Mouse (Mus musculus) R1 (cell line): ENCODE results near the gene Skiv2l.
"Not testable (repeated sequence)": the region's sequence is repeated elsewhere in the genome, so short reads cannot be mapped to it uniquely, and the experiment has no call there.

Experiments used
- DNase-seq: peaks from one replicate; pipeline ENCODE4 v3.0.0-alpha.2; 2018; ENCODE audit warnings: low read depth, low spot score

The Skiv2l gene

GRCm38 (mm10) chr17:34879336-34879879, 29.4 kb upstream of the Skiv2l start, which contains the start of gene Zbtb12:
Gene Zbtb12, plus strand, starts transcription at chr17:34879483.
- peak; percentile 25 for DNase-seq

GRCm38 (mm10) chr17:34874321-34874720, 24.3 kb upstream of the Skiv2l start:
- no peak for DNase-seq

- DNase-seq: no peak
Measured at GRCm38 (mm10) chr17:34865981-34866380, 16.0 kb upstream of the Skiv2l start.

GRCm38 (mm10) chr17:34862416-34863081, 12.5 kb upstream of the Skiv2l start, which contains the start of gene Cfb:
Gene Cfb, minus strand, starts transcription at chr17:34862518.
- DNase-seq: no peak

- DNase-seq: no peak
Measured at GRCm38 (mm10) chr17:34861704-34862415, 11.8 kb upstream of the Skiv2l start.

GRCm38 (mm10) chr17:34860514-34860913, 10.5 kb upstream of the Skiv2l start:
- no peak for DNase-seq

GRCm38 (mm10) chr17:34858670-34859069, 8.7 kb upstream of the Skiv2l start:
- DNase-seq: no peak

- DNase-seq: peak; percentile 25
Measured at GRCm38 (mm10) chr17:34855825-34856224, 5.8 kb upstream of the Skiv2l start.

- DNase-seq: no peak
Measured at GRCm38 (mm10) chr17:34854761-34855160, 4.8 kb upstream of the Skiv2l start.

- DNase-seq: no peak
Measured at GRCm38 (mm10) chr17:34853511-34853910, 3.5 kb upstream of the Skiv2l start.

GRCm38 (mm10) chr17:34850517-34851125, 611 bp upstream of the Skiv2l start:
- DNase-seq: no peak

GRCm38 (mm10) chr17:34847615-34848014, 2.4 kb downstream of the Skiv2l start:
- no peak for DNase-seq

- no peak for DNase-seq
Measured at GRCm38 (mm10) chr17:34847192-34847591, 2.8 kb downstream of the Skiv2l start.

- DNase-seq: no peak
Measured at GRCm38 (mm10) chr17:34844884-34845283, 5.1 kb downstream of the Skiv2l start.

- DNase-seq: no peak
Measured at GRCm38 (mm10) chr17:34840736-34841307, 9.2 kb downstream of the Skiv2l start.

- DNase-seq: no peak
Measured at GRCm38 (mm10) chr17:34838785-34839184, 11.2 kb downstream of the Skiv2l start.

GRCm38 (mm10) chr17:34837464-34838324, 12.3 kb downstream of the Skiv2l start:
- no peak for DNase-seq

GRCm38 (mm10) chr17:34836856-34837221, 13.2 kb downstream of the Skiv2l start, which contains the start of the genes Stk19 and Dxo:
Gene Stk19, minus strand, starts transcription at chr17:34836945.
Gene Dxo, plus strand, starts transcription at chr17:34837019.
- peak; percentile 98 for DNase-seq

- DNase-seq: no peak
Measured at GRCm38 (mm10) chr17:34836155-34836855, 13.7 kb downstream of the Skiv2l start.

GRCm38 (mm10) chr17:34830776-34831175, 19.2 kb downstream of the Skiv2l start:
- not testable (repeated sequence) for DNase-seq
